Mouse (Mus musculus): Measurements from ENCODE around the gene Cop1.

Cop1 gene

GRCm38 (mm10) chr1:159231781-159232571 is at the start of gene Cop1:
Cop1 (plus strand) TSS chr1:159232320.
- DNase-seq (ENCODE audit: low read depth, low spot score): peak; percentile 64

DNA sequence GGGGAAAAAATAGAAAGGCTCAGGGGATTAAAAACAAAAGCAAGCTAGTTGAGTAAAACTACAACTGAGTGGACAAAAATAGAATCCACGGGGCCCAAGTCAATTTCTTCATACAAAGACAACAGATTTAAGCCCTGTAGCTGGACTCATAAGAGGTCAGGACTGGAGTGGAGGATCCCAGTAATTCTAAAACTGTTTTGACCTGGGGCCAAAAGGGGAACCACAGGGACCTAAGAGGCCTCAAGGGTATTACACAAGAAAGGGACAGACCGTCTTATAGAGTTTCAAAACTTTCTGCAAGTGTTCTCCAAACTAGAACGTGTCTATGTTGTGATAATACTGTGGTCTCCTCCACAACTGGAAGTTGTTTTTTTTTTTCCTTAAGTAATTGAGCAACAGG is 45.4 kb upstream of the Cop1 start:
- no peak for DNase-seq (ENCODE audit: low read depth, low spot score)

DNA sequence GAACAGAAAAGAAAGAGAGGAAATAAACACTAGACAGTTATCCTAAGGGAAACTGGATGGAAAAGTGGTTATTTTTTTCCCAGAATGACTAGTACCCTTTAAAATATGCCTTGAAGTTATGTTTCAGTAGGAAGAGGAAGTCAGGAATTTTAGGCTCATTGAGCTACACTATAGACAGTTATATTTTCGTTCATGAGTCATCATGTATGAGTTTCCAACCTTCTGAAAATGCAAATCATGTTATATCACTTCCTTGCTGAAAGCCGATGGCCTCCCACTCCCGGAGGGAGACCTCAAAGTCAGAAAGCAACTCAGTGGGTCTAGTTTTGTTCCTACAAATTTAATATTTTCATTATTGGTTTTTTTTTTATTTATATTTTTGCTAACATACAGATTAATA is 33.5 kb upstream of the Cop1 start:
- DNase-seq (ENCODE audit: low read depth, low spot score): no peak

DNA sequence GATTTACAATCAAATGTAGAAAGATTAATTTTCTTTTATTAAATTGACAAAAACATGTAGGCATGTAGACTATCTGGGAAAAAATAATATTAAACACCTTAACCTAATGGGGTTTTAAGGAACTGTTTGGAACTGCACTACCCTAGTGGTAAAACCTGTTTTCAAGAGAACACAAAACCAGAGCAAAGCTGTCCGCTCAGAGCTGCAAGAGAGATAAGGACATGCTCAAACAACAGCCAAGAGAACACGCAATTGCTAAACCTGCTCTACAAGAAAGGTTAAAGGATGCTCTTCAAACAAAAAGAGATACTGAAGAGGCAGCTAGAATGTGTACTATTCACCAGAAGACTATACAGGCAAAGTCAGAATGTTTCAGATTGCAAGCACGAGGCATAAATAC is 32.5 kb upstream of the Cop1 start:
- DNase-seq (ENCODE audit: low read depth, low spot score): no peak

GRCm38 (mm10) chr1:159201220-159201619 is 30.9 kb upstream of the Cop1 start:
- no peak for DNase-seq (ENCODE audit: low read depth, low spot score)

DNA sequence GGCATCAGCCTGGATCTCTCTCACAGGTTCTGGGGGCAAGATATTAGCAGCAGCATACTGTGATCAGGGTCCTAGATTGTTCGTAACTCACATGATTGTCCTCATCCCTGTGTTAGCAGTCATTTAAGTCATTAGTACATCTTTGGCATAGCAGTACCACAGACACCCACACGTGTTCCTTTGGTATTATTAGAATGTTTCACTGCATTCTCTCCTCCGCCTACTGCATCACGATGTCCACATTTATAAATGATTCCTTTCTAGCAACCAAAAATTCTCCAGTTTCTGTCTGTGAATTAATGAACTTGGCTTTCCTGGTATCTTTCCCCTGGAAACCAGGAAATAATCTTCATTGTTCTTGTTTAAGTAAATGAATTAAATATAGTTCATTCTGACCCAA is 20.4 kb upstream of the Cop1 start:
- no peak for DNase-seq (ENCODE audit: low read depth, low spot score)

DNA sequence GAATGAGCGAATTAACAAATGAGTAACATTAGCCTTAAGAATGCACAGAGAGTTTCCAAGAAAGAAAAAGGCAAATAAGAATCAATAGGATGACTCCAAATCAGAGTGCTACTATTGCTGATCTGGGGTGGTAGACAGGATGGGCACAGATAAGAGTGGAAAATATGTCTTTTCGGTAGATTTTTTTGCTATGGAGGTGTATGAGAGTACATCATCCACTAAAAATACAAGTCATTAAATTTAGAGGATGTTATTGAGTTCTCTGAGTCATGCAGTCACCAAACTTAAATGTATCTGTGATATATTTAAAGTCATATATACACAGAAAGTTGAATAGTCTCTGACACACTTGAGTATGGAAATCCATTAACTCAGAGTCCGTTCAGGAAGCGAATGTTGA is 14.7 kb upstream of the Cop1 start:
- DNase-seq (ENCODE audit: low read depth, low spot score): no peak

- no peak for DNase-seq (ENCODE audit: low read depth, low spot score)
Observed at GRCm38 (mm10) chr1:159222046-159222445, 10.1 kb upstream of the Cop1 start.

GRCm38 (mm10) chr1:159225064-159225824 is 6.9 kb upstream of the Cop1 start:
- no peak for DNase-seq (ENCODE audit: low read depth, low spot score)

- peak; percentile 26 for DNase-seq (ENCODE audit: low read depth, low spot score)
Observed at GRCm38 (mm10) chr1:159232572-159233261, 597 bp downstream of the Cop1 start.

GRCm38 (mm10) chr1:159233426-159233825 is 1.3 kb downstream of the Cop1 start:
- DNase-seq (ENCODE audit: low read depth, low spot score): no peak

GRCm38 (mm10) chr1:159234496-159234895 is 2.4 kb downstream of the Cop1 start:
- no peak for DNase-seq (ENCODE audit: low read depth, low spot score)

- DNase-seq (ENCODE audit: low read depth, low spot score): no peak
Observed at GRCm38 (mm10) chr1:159235674-159236073, 3.6 kb downstream of the Cop1 start.

DNA sequence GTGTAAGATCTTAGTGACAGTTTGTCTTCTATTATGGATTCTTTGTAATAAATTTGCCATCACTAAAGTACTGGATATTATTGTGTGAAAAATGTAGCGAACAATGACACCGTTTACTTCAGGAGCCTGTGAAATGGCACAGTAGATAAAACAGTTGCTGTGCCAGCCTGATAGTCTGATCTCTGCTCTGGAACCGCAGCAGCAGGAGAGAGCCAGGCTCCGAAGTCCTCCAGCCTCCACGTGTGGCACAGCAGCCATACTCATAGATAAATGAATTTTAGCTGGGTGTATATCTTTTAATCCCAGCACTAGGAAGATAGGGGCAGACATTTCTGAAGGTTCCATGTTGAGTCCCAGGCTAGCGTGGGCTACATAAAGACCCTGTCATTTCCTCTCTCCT is 6.0 kb downstream of the Cop1 start:
- no peak for DNase-seq (ENCODE audit: low read depth, low spot score)

DNA sequence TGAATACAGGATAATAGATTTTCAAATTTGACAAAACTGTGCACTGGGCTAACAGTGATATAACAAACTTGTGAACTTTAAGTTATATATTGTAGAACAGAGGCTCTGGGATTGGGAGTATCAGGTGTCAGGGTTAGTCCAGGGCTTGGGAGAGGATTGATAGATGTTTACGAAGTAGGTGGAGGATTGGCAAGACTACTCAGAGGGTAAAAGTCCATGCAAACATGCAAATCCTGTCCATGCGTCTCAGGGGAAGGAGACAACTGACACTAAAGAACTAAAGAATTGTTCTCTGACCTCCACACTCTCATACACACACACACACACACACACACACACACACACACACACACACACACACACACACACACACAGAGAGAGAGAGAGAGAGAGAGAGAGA is 18.2 kb downstream of the Cop1 start:
- no peak for DNase-seq (ENCODE audit: low read depth, low spot score)

DNA sequence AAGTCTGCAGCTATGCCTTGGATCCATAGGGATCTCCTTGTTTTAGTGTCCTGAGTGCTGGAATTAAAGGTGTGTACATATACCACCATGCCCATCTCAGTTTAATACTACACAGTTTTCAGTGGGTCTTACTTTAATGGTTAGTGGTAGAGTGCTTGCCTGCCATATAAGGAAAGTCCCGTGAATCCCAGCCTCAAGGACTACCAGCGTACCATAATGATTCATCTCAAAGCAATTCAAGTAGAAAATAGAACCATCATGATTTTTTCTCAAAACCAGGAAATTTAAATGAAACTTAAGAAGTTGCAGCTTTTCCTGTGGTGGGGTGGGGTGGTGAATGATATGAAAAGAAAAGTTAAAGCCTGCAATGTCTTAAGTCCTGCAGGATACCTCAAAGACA is 21.0 kb downstream of the Cop1 start:
- DNase-seq (ENCODE audit: low read depth, low spot score): no peak

DNA sequence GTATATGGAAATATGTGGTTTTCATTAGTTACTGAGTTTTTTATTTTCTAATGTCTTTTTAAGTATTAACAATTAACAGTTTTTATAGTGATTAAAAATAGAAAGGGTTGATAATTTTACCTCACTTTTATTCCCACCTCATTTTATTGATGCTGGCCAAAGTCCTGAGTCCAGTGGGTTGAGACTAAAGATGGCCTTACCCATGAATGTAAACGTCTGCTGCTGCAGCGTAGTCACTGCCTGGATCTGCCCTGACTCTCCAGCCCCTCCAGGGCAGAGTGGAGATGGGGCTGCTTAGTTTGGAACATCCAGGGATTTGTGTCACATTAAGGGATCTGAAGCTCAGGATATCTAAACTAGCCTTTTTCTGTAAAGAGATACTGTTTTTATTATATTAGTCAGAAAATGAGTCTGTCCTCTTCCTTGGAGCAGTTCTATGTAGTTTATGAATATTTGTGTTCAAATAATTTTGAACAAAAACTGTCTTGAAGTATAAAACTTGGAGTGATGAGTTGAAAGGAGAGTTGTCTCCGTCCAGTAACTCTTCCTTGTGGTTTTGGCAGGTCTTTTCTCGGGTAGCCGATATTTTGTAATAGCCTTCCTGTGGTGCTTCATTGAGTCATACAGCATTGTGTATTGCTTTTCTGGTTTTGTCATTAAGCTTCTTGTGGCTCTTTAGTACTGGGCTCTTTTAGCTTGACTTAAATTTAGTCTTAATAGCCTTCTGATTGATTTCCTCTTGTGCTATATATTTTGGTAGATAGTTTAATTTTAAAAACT is 23.0 kb downstream of the Cop1 start:
- DNase-seq (ENCODE audit: low read depth, low spot score): no peak

GRCm38 (mm10) chr1:159256543-159256942 is 24.4 kb downstream of the Cop1 start:
- DNase-seq (ENCODE audit: low read depth, low spot score): no peak

DNA sequence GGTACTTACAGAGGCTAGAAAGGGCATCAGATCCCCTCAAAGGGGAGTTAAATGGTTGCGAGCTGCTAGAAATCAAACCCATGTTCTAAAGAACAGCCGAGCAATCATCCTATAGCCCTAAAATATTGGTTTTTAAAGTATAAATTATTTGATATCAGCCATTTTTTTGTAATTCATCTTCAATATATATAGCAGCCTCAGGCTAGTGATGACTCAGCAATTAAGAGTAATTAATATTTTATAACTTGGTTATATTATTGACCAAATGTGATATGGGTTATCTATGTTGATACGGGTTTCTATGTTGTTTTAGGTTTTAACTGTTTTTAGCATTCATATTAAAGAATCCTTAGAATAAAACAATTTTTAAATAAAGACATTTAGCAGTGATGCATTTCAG is 31.7 kb downstream of the Cop1 start:
- DNase-seq (ENCODE audit: low read depth, low spot score): no peak

- DNase-seq (ENCODE audit: low read depth, low spot score): no peak
Observed at GRCm38 (mm10) chr1:159280072-159280471, 48.0 kb downstream of the Cop1 start.

DNA sequence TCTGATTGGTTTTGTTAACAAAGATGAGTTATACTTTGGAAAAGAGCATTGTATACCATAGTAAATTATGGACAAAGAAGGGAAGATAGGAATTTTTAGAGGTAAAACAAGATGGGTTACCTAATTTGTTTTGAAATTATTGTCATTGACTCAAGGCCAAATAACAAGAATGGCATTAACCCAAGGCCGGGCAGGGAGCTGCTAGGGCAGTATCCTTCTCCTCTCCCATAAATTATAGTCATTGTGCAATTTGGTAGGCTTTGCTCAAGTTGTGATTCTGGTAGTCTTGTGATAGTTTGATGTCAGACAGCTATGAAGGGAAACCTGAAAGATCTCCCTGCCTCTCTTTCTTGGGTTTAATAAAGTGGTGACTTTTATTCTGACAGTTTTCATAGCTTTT is 49.7 kb downstream of the Cop1 start:
- no peak for DNase-seq (ENCODE audit: low read depth, low spot score)

DNA sequence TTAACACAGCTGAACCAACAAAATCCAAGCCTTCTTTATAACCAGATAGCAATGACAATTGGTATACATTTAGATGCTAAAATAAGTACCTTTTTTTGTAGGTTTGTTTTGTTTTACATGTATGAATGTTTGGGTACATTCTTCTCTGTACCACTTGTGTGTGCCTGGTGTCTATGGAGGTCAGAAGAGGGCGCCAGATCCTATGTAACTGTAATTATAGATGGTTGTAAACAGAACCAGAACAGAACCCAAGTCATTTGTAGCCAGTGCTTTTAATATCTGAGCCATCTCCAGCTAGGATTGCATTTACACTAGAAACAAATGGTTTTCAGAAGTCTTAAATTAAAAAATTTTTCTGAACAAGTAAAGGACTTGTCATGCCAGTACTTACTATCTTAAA is 54.7 kb downstream of the Cop1 start:
- no peak for DNase-seq (ENCODE audit: low read depth, low spot score)

Measured in WW6 (cell line).